Mouse (Mus musculus) testis, adult 2 months (tissue): ENCODE data around the gene Dcun1d4. TPM values are rescaled to one million over a fixed set of nuclear protein-coding genes. Genes with fewer than 3 reads are reported as not detected.

Experiments used
- H3K27ac ChIP-seq: fragments of 200-500 bp; 2 replicates; pipeline ENCODE4 v1.5.1; 2012; ENCODE audit warnings: low read depth, low read length; ENCODE audit not compliant: control insufficient read depth, insufficient read depth
- H3K27me3 ChIP-seq: fragments of 200-500 bp; 2 replicates; pipeline ENCODE4 v1.6.1; 2012; ENCODE audit warnings: mild to moderate bottlenecking, low read length, moderate library complexity; ENCODE audit not compliant: control insufficient read depth, insufficient read depth
- H3K36me3 ChIP-seq: fragments of 200-500 bp; 2 replicates; pipeline ENCODE4 v1.6.1; 2012; ENCODE audit warnings: mild to moderate bottlenecking, low read length; ENCODE audit not compliant: control insufficient read depth, insufficient read depth
- H3K4me1 ChIP-seq: fragments of 200-500 bp; 2 replicates; pipeline ENCODE4 v1.6.1; 2012; ENCODE audit warnings: low read length; ENCODE audit not compliant: control insufficient read depth, insufficient read depth
- H3K4me3 ChIP-seq: fragments of 200-500 bp; 2 replicates; pipeline ENCODE4 v1.5.1; 2012; ENCODE audit warnings: low read depth, mild to moderate bottlenecking, low read length, moderate library complexity, mixed read lengths; ENCODE audit not compliant: control insufficient read depth
- CTCF ChIP-seq: fragments of 200-500 bp; IDR thresholded peaks from 2 replicates; pipeline ENCODE4 v1.5.1; 2012; ENCODE audit warnings: low read depth, mild to moderate bottlenecking, inconsistent platforms, low read length, moderate library complexity; ENCODE audit not compliant: control insufficient read depth, insufficient read depth, insufficient replicate concordance
- POLR2A ChIP-seq: fragments of 200-500 bp; IDR thresholded peaks from 2 replicates; pipeline ENCODE4 v1.6.1; 2012; ENCODE audit warnings: low read depth, mild to moderate bottlenecking, inconsistent platforms, low read length, moderate library complexity; ENCODE audit not compliant: control insufficient read depth
- polyA plus RNA-seq: library from polyadenylated mRNA; depleted of rRNA; stranded (reverse); fragments of >200 nt; gene quantifications from 2 replicates; pipeline ENCODE4 v1.2.3, GENCODE M21; 2012; rRNA removed

Dcun1d4 gene
- 37.5 and 44.8 TPM in 2 replicates for polyA plus RNA-seq

GRCm38 (mm10) chr5:73480700-73481099 is at the start of gene Dcun1d4:
Gene Dcun1d4, plus strand, starts transcription at chr5:73481000.
- Histone ChIP-seq H3K27me3 (no peaks in the 10 kb centered on the region), H3K36me3 (no peaks in the 10 kb centered on the region), H3K27ac (no peak within 1 kb of the TSS), H3K4me1 (peaks cover 7% of the 10 kb centered on the region; the same call in 1 of the 2 replicates), H3K4me3 (peak within 1 kb of the TSS; percentile 71)
- TF ChIP-seq CTCF (no peak), POLR2A (peak; percentile 54; the same call in 1 of the 2 replicates)

- Histone ChIP-seq H3K4me3 (no peak overlapping the region), H3K27ac (no peak overlapping the region), H3K27me3 (no peaks in the 10 kb centered on the region), H3K36me3 (no peaks in the 10 kb centered on the region), H3K4me1 (no peaks in the 10 kb centered on the region)
- TF ChIP-seq POLR2A (no peak), CTCF (peak; percentile 73; the same call in 1 of the 2 replicates)
Observed at GRCm38 (mm10) chr5:73431581-73431980, 49.2 kb upstream of the Dcun1d4 start.

- Histone ChIP-seq H3K4me3 (no peak overlapping the region), H3K27ac (no peak overlapping the region), H3K27me3 (no peaks in the 10 kb centered on the region), H3K36me3 (no peaks in the 10 kb centered on the region), H3K4me1 (no peaks in the 10 kb centered on the region)
- no peak for TF ChIP-seq CTCF
- TF ChIP-seq POLR2A = no peak
Observed at GRCm38 (mm10) chr5:73432805-73433204, 48.0 kb upstream of the Dcun1d4 start.

- Histone ChIP-seq H3K36me3 (no peaks in the 10 kb centered on the region), H3K27me3 (no peaks in the 10 kb centered on the region), H3K27ac (no peak overlapping the region), H3K4me1 (no peaks in the 10 kb centered on the region), H3K4me3 (no peak overlapping the region)
- TF ChIP-seq CTCF (no peak), POLR2A (no peak)
Observed at GRCm38 (mm10) chr5:73434764-73435163, 46.0 kb upstream of the Dcun1d4 start.

GRCm38 (mm10) chr5:73442176-73442575 is 38.6 kb upstream of the Dcun1d4 start:
- TF ChIP-seq CTCF (no peak), POLR2A (no peak)
- Histone ChIP-seq H3K27ac (no peak overlapping the region), H3K27me3 (no peaks in the 10 kb centered on the region), H3K4me3 (no peak overlapping the region), H3K4me1 (no peaks in the 10 kb centered on the region), H3K36me3 (no peaks in the 10 kb centered on the region)

GRCm38 (mm10) chr5:73450276-73450675 is 30.5 kb upstream of the Dcun1d4 start:
- H3K4me3 ChIP-seq = no peak overlapping the region
- TF ChIP-seq POLR2A (no peak), CTCF (no peak)
- no peaks in the 10 kb centered on the region for H3K27me3 ChIP-seq
- no peaks in the 10 kb centered on the region for H3K4me1 ChIP-seq
- no peaks in the 10 kb centered on the region for H3K36me3 ChIP-seq
- H3K27ac ChIP-seq = no peak overlapping the region

GRCm38 (mm10) chr5:73454502-73455306 is 26.1 kb upstream of the Dcun1d4 start:
- Histone ChIP-seq H3K27me3 (no peaks in the 10 kb centered on the region), H3K36me3 (no peaks in the 10 kb centered on the region), H3K27ac (no peak overlapping the region), H3K4me3 (no peak overlapping the region), H3K4me1 (no peaks in the 10 kb centered on the region)
- no peak for TF ChIP-seq POLR2A
- no peak for TF ChIP-seq CTCF
